Mouse (Mus musculus) heart, embryonic 10.5 days (tissue): Measurements from ENCODE around the gene Csad. TPM values are rescaled to one million over a fixed set of nuclear protein-coding genes. Genes with fewer than 3 reads are reported as not detected.
"Not testable (repeated sequence)": the region's sequence is repeated elsewhere in the genome, so short reads cannot be mapped to it uniquely, and the experiment has no call there.

ENCODE experiments used
- DNase-seq: peaks from one replicate; pipeline ENCODE4 v3.0.0-alpha.2; 2017; ENCODE audit warnings: low spot score
- H3K27ac ChIP-seq: fragments of 300-500 bp; sonication (generic); 2 replicates; pipeline ENCODE4 v1.5.1; 2016; ENCODE audit warnings: mild to moderate bottlenecking
- H3K27me3 ChIP-seq: fragments of 300-500 bp; sonication (generic); 2 replicates; pipeline ENCODE4 v1.6.1; 2016; ENCODE audit warnings: mild to moderate bottlenecking; ENCODE audit not compliant: poor library complexity, insufficient read depth, severe bottlenecking
- H3K36me3 ChIP-seq: fragments of 300-500 bp; sonication (generic); 2 replicates; pipeline ENCODE4 v1.6.1; 2016; ENCODE audit warnings: mild to moderate bottlenecking, moderate library complexity
- H3K4me1 ChIP-seq: fragments of 300-500 bp; sonication (generic); 2 replicates; pipeline ENCODE4 v1.6.1; 2016; ENCODE audit warnings: mild to moderate bottlenecking
- H3K4me3 ChIP-seq: fragments of 300-500 bp; sonication (generic); 2 replicates; pipeline ENCODE4 v1.5.1; 2016; ENCODE audit warnings: mild to moderate bottlenecking, moderate library complexity
- H3K9me3 ChIP-seq: fragments of 300-500 bp; sonication (generic); 2 replicates; pipeline ENCODE4 v1.6.1; 2016; ENCODE audit warnings: mild to moderate bottlenecking, moderate library complexity
- WGBS: fragments of 180-500 bp; shearing (Covaris S2); methylation state at CpG from one replicate; pipeline ENCODE4 v1.1.7; 2016; 5-methylcytosine and 5-hydroxymethylcytosine counted together
- polyA plus RNA-seq: library from polyadenylated mRNA; unstranded; fragments of >200 nt; fragmentation: Nextera tagmentation; extraction: Ambion mirVana; gene quantifications from 2 replicates; pipeline ENCODE4 v1.2.1, GENCODE M21; 2016

Gene Csad
- polyA plus RNA-seq, 1 experiment from 2014 or later: 41.0 TPM

- Histone ChIP-seq H3K4me1 (peaks cover 15% of the 10 kb centered on the region), H3K27me3 (peaks cover 35% of the 10 kb centered on the region)
- not testable (repeated sequence) for H3K4me3 ChIP-seq, H3K27ac ChIP-seq, H3K9me3 ChIP-seq, H3K36me3 ChIP-seq, DNase-seq
- WGBS: 65% methylated on average over 6 of the region's 6 CpGs
Measured at GRCm38 (mm10) chr15:102225619-102226018, 21.1 kb upstream of the Csad start.

GRCm38 (mm10) chr15:102224992-102225617, 20.6 kb upstream of the Csad start:
- peak overlapping the region; percentile 63 for H3K4me3 ChIP-seq
- 15% methylated on average over 21 of the region's 21 CpGs for WGBS
- H3K27ac ChIP-seq: peak overlapping the region; percentile 47; the same call in 1 of the 2 replicates

GRCm38 (mm10) chr15:102224186-102224991, 19.9 kb upstream of the Csad start:
- H3K27ac ChIP-seq: peak overlapping the region; percentile 47; the same call in 1 of the 2 replicates

More at GRCm38 (mm10) chr15:102224992-102225617, 20.6 kb upstream of the Csad start:
- no peaks in the 10 kb centered on the region for H3K9me3 ChIP-seq
- DNase-seq: no peak
- peaks cover 15% of the 10 kb centered on the region for H3K4me1 ChIP-seq
- H3K36me3 ChIP-seq: no peaks in the 10 kb centered on the region
- H3K27me3 ChIP-seq: peaks cover 34% of the 10 kb centered on the region

GRCm38 (mm10) chr15:102222386-102222785, 17.9 kb upstream of the Csad start:
- Histone ChIP-seq H3K4me3 (no peak overlapping the region), H3K36me3 (peaks cover 4% of the 10 kb centered on the region), H3K4me1 (peaks cover 16% of the 10 kb centered on the region), H3K27me3 (peaks cover 31% of the 10 kb centered on the region), H3K9me3 (no peaks in the 10 kb centered on the region), H3K27ac (no peak overlapping the region)
- WGBS: 58% methylated on average over 10 of the region's 10 CpGs
- no peak for DNase-seq

More at GRCm38 (mm10) chr15:102224186-102224991, 19.9 kb upstream of the Csad start:
- Histone ChIP-seq H3K4me3 (peak overlapping the region; percentile 63), H3K27me3 (peaks cover 34% of the 10 kb centered on the region), H3K9me3 (no peaks in the 10 kb centered on the region), H3K4me1 (peaks cover 15% of the 10 kb centered on the region), H3K36me3 (no peaks in the 10 kb centered on the region)
- peak; percentile 87 for DNase-seq
- 3% methylated on average over 43 of the region's 43 CpGs for WGBS

- Histone ChIP-seq H3K4me3 (no peak overlapping the region), H3K27ac (peak overlapping the region; percentile 36; the same call in 1 of the 2 replicates), H3K9me3 (no peaks in the 10 kb centered on the region), H3K36me3 (peaks cover 51% of the 10 kb centered on the region), H3K4me1 (peaks cover 18% of the 10 kb centered on the region), H3K27me3 (peaks cover 6% of the 10 kb centered on the region)
- 77% methylated on average over 7 of the region's 7 CpGs for WGBS
- no peak for DNase-seq
Measured at GRCm38 (mm10) chr15:102217325-102217724, 12.8 kb upstream of the Csad start.

GRCm38 (mm10) chr15:102216459-102217228, 12.1 kb upstream of the Csad start:
- H3K36me3 ChIP-seq: peaks cover 57% of the 10 kb centered on the region
- no peak for DNase-seq

GRCm38 (mm10) chr15:102215624-102216023, 11.1 kb upstream of the Csad start:
- no peaks in the 10 kb centered on the region for H3K27me3 ChIP-seq
- peaks cover 65% of the 10 kb centered on the region for H3K36me3 ChIP-seq
- no peak overlapping the region for H3K27ac ChIP-seq
- DNase-seq: no peak
- peaks cover 24% of the 10 kb centered on the region for H3K4me1 ChIP-seq
- WGBS: 77% methylated on average over 6 of the region's 6 CpGs
- H3K9me3 ChIP-seq: no peaks in the 10 kb centered on the region
- H3K4me3 ChIP-seq: no peak overlapping the region

More at GRCm38 (mm10) chr15:102216459-102217228, 12.1 kb upstream of the Csad start:
- Histone ChIP-seq H3K9me3 (no peaks in the 10 kb centered on the region), H3K27ac (peak overlapping the region; percentile 6; the same call in 1 of the 2 replicates), H3K4me1 (peaks cover 22% of the 10 kb centered on the region), H3K27me3 (no peaks in the 10 kb centered on the region), H3K4me3 (no peak overlapping the region)
- WGBS: 81% methylated on average over 16 of the region's 16 CpGs

- peaks cover 24% of the 10 kb centered on the region for H3K4me1 ChIP-seq
- no peaks in the 10 kb centered on the region for H3K9me3 ChIP-seq
- no peaks in the 10 kb centered on the region for H3K27me3 ChIP-seq
- H3K36me3 ChIP-seq: peaks cover 80% of the 10 kb centered on the region
- WGBS: 40% methylated on average over 2 of the region's 2 CpGs
- H3K27ac ChIP-seq: no peak overlapping the region
- no peak for DNase-seq
- H3K4me3 ChIP-seq: no peak overlapping the region
Measured at GRCm38 (mm10) chr15:102214132-102214531, 9.6 kb upstream of the Csad start.

GRCm38 (mm10) chr15:102211895-102212294, 7.4 kb upstream of the Csad start:
- H3K9me3 ChIP-seq: no peaks in the 10 kb centered on the region
- H3K27me3 ChIP-seq: no peaks in the 10 kb centered on the region
- H3K4me3 ChIP-seq: no peak overlapping the region
- H3K36me3 ChIP-seq: peaks cover 94% of the 10 kb centered on the region
- 74% methylated on average over 6 of the region's 6 CpGs for WGBS
- 0 out of 2 replicates have a peak overlapping the region, but pooled peaks have one; percentile 2 for H3K27ac ChIP-seq
- H3K4me1 ChIP-seq: peaks cover 18% of the 10 kb centered on the region
- no peak for DNase-seq

- no peaks in the 10 kb centered on the region for H3K9me3 ChIP-seq
- 93% methylated on average over 4 of the region's 4 CpGs for WGBS
Measured at GRCm38 (mm10) chr15:102210816-102211215, 6.3 kb upstream of the Csad start.

GRCm38 (mm10) chr15:102209114-102209513, 4.6 kb upstream of the Csad start:
- H3K4me3 ChIP-seq: no peak overlapping the region
- WGBS: 92% methylated on average over 8 of the region's 8 CpGs
- no peak overlapping the region for H3K27ac ChIP-seq
- no peaks in the 10 kb centered on the region for H3K9me3 ChIP-seq
- H3K36me3 ChIP-seq: peaks cover 91% of the 10 kb centered on the region
- H3K4me1 ChIP-seq: peaks cover 25% of the 10 kb centered on the region
- DNase-seq: no peak
- no peaks in the 10 kb centered on the region for H3K27me3 ChIP-seq

More at GRCm38 (mm10) chr15:102210816-102211215, 6.3 kb upstream of the Csad start:
- Histone ChIP-seq H3K4me1 (peaks cover 9% of the 10 kb centered on the region), H3K27ac (no peak overlapping the region), H3K4me3 (no peak overlapping the region), H3K27me3 (no peaks in the 10 kb centered on the region), H3K36me3 (peaks cover 93% of the 10 kb centered on the region)
- DNase-seq: no peak

GRCm38 (mm10) chr15:102208092-102208561, 3.6 kb upstream of the Csad start:
- H3K36me3 ChIP-seq: peaks cover 82% of the 10 kb centered on the region
- H3K9me3 ChIP-seq: no peaks in the 10 kb centered on the region
- no peak overlapping the region for H3K27ac ChIP-seq
- peaks cover 25% of the 10 kb centered on the region for H3K4me1 ChIP-seq
- no peak overlapping the region for H3K4me3 ChIP-seq
- WGBS: 89% methylated on average over 9 of the region's 9 CpGs
- H3K27me3 ChIP-seq: no peaks in the 10 kb centered on the region
- DNase-seq: no peak
